ENCODE assay signal across 8 mouse cellular contexts in the genomic region with DNA sequence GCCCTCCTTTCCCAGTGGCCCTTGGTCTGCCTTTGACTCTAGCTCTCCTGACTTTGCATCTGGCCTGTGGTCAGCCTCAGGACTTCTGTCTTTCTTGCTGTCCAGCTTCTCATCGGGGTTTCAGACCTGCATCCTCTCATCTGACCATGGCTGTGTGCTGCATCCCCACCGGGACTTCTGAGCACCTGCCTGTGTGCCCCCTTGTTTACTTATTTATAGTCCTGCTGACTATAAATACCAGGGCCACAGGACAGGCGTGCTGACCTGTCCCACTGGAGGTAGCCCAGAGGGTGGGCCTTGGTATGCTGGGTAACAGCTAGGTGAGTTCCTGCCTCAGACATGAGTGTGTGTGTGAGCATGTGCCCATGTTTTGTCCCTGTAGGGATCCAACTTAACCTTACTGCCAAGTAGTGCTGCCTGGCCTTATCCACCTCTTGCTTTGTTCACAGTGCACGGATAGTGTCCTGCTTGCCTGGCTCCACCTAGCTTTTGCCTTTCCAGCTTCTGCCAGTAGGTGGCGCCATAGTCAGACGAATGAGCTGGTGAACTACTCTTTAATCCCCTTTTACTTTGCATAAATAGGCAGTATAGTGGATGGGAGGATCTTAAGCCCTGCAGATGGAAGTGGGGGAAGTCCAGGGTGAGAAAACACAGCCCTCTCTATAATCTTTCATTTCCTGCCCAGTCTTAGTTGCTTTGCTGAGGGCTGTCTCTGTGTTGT. TPM values are rescaled to one million over a fixed set of nuclear protein-coding genes. Genes with fewer than 3 reads are reported as not detected.
DNase-seq lines count a peak whose midpoint lies in the region; ATAC-seq and TF ChIP-seq lines count a peak whose summit lies in the region.

No protein-coding gene starts in this region.

- H3K27ac ChIP-seq in CH12.LX (ENCODE audit: insufficient read depth, low read depth), result no peak overlapping the region
- H3K27ac ChIP-seq in forebrain, embryonic 10.5 days, result no peak overlapping the region
- H3K27ac ChIP-seq in heart, postnatal 0 days (ENCODE audit: low read depth), result no peak overlapping the region
- no peak overlapping the region for H3K27ac ChIP-seq in liver, embryonic 13.5 days
- no peak overlapping the region for H3K27ac ChIP-seq in neural tube, embryonic 12.5 days
- peak overlapping the region; percentile 58 for H3K27ac ChIP-seq in stomach, embryonic 16.5 days (ENCODE audit: low read length)

- H3K4me1 ChIP-seq in CH12.LX (ENCODE audit: control insufficient read depth in 1 of 2, insufficient read depth in 2 of 2), result peaks cover 5 to 20% of the 10 kb centered on the region in 2 experiments
- H3K4me1 ChIP-seq in forebrain, embryonic 10.5 days, result peaks cover 19% of the 10 kb centered on the region
- H3K4me1 ChIP-seq in heart, postnatal 0 days (ENCODE audit: control insufficient read depth, insufficient read depth), result 0 out of 2 replicates have a peak, but pooled peaks cover 20% of the 10 kb centered on the region
- H3K4me1 ChIP-seq in liver, embryonic 13.5 days (replicated peaks), result peaks cover 21% of the 10 kb centered on the region
- H3K4me1 ChIP-seq in neural tube, embryonic 12.5 days, result no peaks in the 10 kb centered on the region; the same call in 1 of the 2 replicates
- H3K4me1 ChIP-seq in stomach, embryonic 16.5 days (ENCODE audit: control insufficient read depth, insufficient read depth, low read length), result 0 out of 2 replicates have a peak, but pooled peaks cover 7% of the 10 kb centered on the region

- no peak for TF ChIP-seq POLR2A in CH12.LX (IDR thresholded peaks at IDR 0.05; ENCODE audit: low read depth, low read length)

- H3K9me3 ChIP-seq in CH12.LX (replicated peaks; ENCODE audit: low read length), result no peaks in the 10 kb centered on the region
- H3K9me3 ChIP-seq in forebrain, embryonic 10.5 days, result no peaks in the 10 kb centered on the region
- H3K9me3 ChIP-seq in heart, postnatal 0 days (replicated peaks; ENCODE audit: control insufficient read depth, low read length), result no peaks in the 10 kb centered on the region
- no peaks in the 10 kb centered on the region for H3K9me3 ChIP-seq in liver, embryonic 13.5 days (replicated peaks)
- no peaks in the 10 kb centered on the region for H3K9me3 ChIP-seq in neural tube, embryonic 12.5 days
- H3K9me3 ChIP-seq in stomach, embryonic 16.5 days (replicated peaks; ENCODE audit: control insufficient read depth, low read length), result no peaks in the 10 kb centered on the region

- H3K4me2 ChIP-seq in CH12.LX (ENCODE audit: insufficient read depth, low read depth, poor library complexity, severe bottlenecking), result no peak overlapping the region
- H3K4me2 ChIP-seq in heart, postnatal 0 days (ENCODE audit: low read depth, low read length), result no peak overlapping the region
- no peak overlapping the region for H3K4me2 ChIP-seq in liver, embryonic 13.5 days
- H3K4me2 ChIP-seq in neural tube, embryonic 12.5 days (replicated peaks), result no peak overlapping the region
- peak overlapping the region; percentile 35 for H3K4me2 ChIP-seq in stomach, embryonic 16.5 days (ENCODE audit: low read depth, low read length)

- 37% methylated on average over 6 of the region's 6 CpGs for WGBS in forebrain, embryonic 10.5 days
- WGBS in heart, postnatal 0 days, result 32% methylated on average over 6 of the region's 6 CpGs
- 29% methylated on average over 6 of the region's 6 CpGs for WGBS in liver, embryonic 13.5 days (ENCODE audit: insufficient replicate concordance)
- WGBS in neural tube, embryonic 12.5 days, result 32% methylated on average over 6 of the region's 6 CpGs
- 31% methylated on average over 6 of the region's 6 CpGs for WGBS in stomach, embryonic 16.5 days

- DNase-seq in CH12.LX (ENCODE audit: extremely low read depth), result peak; percentile 90
- peak; percentile 61 for DNase-seq in c-Kit-negative CD71-positive TER-119-positive erythroid progenitor cells, embryonic 14.5 days (ENCODE audit: low read depth, low spot score)
- DNase-seq in forebrain, embryonic 10.5 days (ENCODE audit: extremely low spot score, low spot score), result peak; percentile 90
- DNase-seq in heart, postnatal 0 days (ENCODE audit: low spot score), result peak; percentile 83
- DNase-seq in kidney, postnatal 25 days, result peak; percentile 87 to 96
- DNase-seq in liver, embryonic 13.5 days, result peak; percentile 60

- H3K36me3 ChIP-seq in CH12.LX (replicated peaks in 1 of 2; ENCODE audit: control insufficient read depth in 1 of 2, insufficient read depth in 1 of 2, low read length in 1 of 2), result peaks cover 17 to 58% of the 10 kb centered on the region in 2 experiments
- H3K36me3 ChIP-seq in forebrain, embryonic 10.5 days (replicated peaks), result peaks cover 15% of the 10 kb centered on the region
- H3K36me3 ChIP-seq in heart, postnatal 0 days (replicated peaks; ENCODE audit: control insufficient read depth, insufficient read depth, low read length), result peaks cover 20% of the 10 kb centered on the region
- H3K36me3 ChIP-seq in liver, embryonic 13.5 days, result no peaks in the 10 kb centered on the region; the same call in 1 of the 2 replicates
- peaks cover 13% of the 10 kb centered on the region for H3K36me3 ChIP-seq in neural tube, embryonic 12.5 days
- H3K36me3 ChIP-seq in stomach, embryonic 16.5 days (ENCODE audit: control insufficient read depth, insufficient read depth, low read length), result no peaks in the 10 kb centered on the region

- ATAC-seq in heart, postnatal 0 days (ENCODE audit: insufficient read depth, low read depth), result peak; percentile 21; the same call in 1 of the 2 replicates
- no peak; the same call in 1 of the 2 replicates for ATAC-seq in liver, embryonic 13.5 days (ENCODE audit: low read depth)
- ATAC-seq in neural tube, embryonic 12.5 days (ENCODE audit: low FRiP score, low read depth), result peak; percentile 55
- ATAC-seq in stomach, embryonic 16.5 days (ENCODE audit: insufficient read depth, low FRiP score), result peak; percentile 65; the same call in 1 of the 2 replicates

- TF ChIP-seq RAD21 in CH12.LX (IDR thresholded peaks at IDR 0.05; ENCODE audit: low read depth, low read length), result peak; percentile 98

- H3K9ac ChIP-seq in CH12.LX (ENCODE audit: insufficient read depth, low read depth), result no peak overlapping the region
- H3K9ac ChIP-seq in heart, postnatal 0 days (replicated peaks; ENCODE audit: low read depth, low read length), result no peak overlapping the region
- no peak overlapping the region for H3K9ac ChIP-seq in liver, embryonic 13.5 days
- H3K9ac ChIP-seq in neural tube, embryonic 12.5 days, result no peak overlapping the region
- no peak overlapping the region for H3K9ac ChIP-seq in stomach, embryonic 16.5 days (ENCODE audit: low read length)

- peak; percentile 96 to 97 for TF ChIP-seq CTCF in CH12.LX (conservative IDR thresholded peaks at IDR 0.05 in 1 of 2, IDR thresholded peaks at IDR 0.05 in 1 of 2; ENCODE audit: low read depth in 2 of 2, low read length in 2 of 2)
- TF ChIP-seq CTCF in heart, postnatal 0 days (IDR thresholded peaks at IDR 0.05; ENCODE audit: low read depth), result peak; percentile 97

- no peaks in the 10 kb centered on the region for H3K27me3 ChIP-seq in CH12.LX (replicated peaks)
- H3K27me3 ChIP-seq in forebrain, embryonic 10.5 days (ENCODE audit: poor library complexity, severe bottlenecking), result peaks cover 25% of the 10 kb centered on the region
- no peaks in the 10 kb centered on the region for H3K27me3 ChIP-seq in heart, postnatal 0 days (ENCODE audit: control insufficient read depth, insufficient read depth, low read length)
- H3K27me3 ChIP-seq in liver, embryonic 13.5 days, result no peaks in the 10 kb centered on the region
- H3K27me3 ChIP-seq in neural tube, embryonic 12.5 days (replicated peaks), result peaks cover 34% of the 10 kb centered on the region; the same call in 1 of the 2 replicates
- H3K27me3 ChIP-seq in stomach, embryonic 16.5 days (ENCODE audit: control insufficient read depth, insufficient read depth, low read length), result no peaks in the 10 kb centered on the region

- 0 out of 2 replicates have a peak, but pooled peaks have one; percentile 10 for TF ChIP-seq EP300 in CH12.LX (IDR thresholded peaks at IDR 0.05; ENCODE audit: low read length)
- no peak for TF ChIP-seq EP300 in heart, postnatal 0 days (IDR thresholded peaks at IDR 0.05; ENCODE audit: low read depth)

- H3K4me3 ChIP-seq in CH12.LX (replicated peaks in 1 of 3; ENCODE audit: low read depth in 2 of 3, low read length in 2 of 3, poor library complexity in 1 of 3), result no peak overlapping the region
- no peak overlapping the region for H3K4me3 ChIP-seq in forebrain, embryonic 10.5 days
- H3K4me3 ChIP-seq in heart, postnatal 0 days (ENCODE audit: low read depth, low read length), result no peak overlapping the region
- H3K4me3 ChIP-seq in liver, embryonic 13.5 days (replicated peaks), result no peak overlapping the region
- no peak overlapping the region for H3K4me3 ChIP-seq in neural tube, embryonic 12.5 days
- H3K4me3 ChIP-seq in stomach, embryonic 16.5 days (replicated peaks; ENCODE audit: low read length), result peak overlapping the region; percentile 17

- in situ Hi-C loops in CH12.LX (cut with MboI; ENCODE audit: low pct_ligation_motif_present, low pct_unique_long_range_greater_than_20kb, low sequenced_read_pairs), result loop anchor here (5.0 kb wide), 2 partner anchors 37 to 78 kb away; a partner anchor contains a TSS

- dilution Hi-C loops in CH12.LX (cut with MboI; ENCODE audit: extremely low pct_ligation_motif_present, extremely low pct_unique_long_range_greater_than_20kb, low sequenced_read_pairs), result no loop called here

- H3K79me2 ChIP-seq in CH12.LX (replicated peaks; ENCODE audit: control insufficient read depth, extremely low read depth, insufficient read depth, poor library complexity, severe bottlenecking), result no peaks in the 10 kb centered on the region

RNA-seq across cellular contexts. Expression of a gene that starts 36.0 kb away (rescaled TPM):
- total RNA-seq in CH12.LX (2012; rRNA removed), result 55.1 and 61.6 TPM in 2 replicates
- 29.0 TPM in 2 replicates for total RNA-seq in CH12.LX (2014; rRNA removed)
- polyA plus RNA-seq in CH12.LX (2012; ENCODE audit: insufficient read length, low read depth), result 71.1 and 83.3 TPM in 2 replicates
- polyA plus RNA-seq in forebrain, embryonic 10.5 days (2016; fragmentation: Nextera tagmentation; extraction: Ambion mirVana), result 61.0 and 64.4 TPM in 2 replicates
- 17.9 and 39.5 TPM in 2 replicates for total RNA-seq in heart, postnatal 0 days (2014; rRNA removed; ENCODE audit: low replicate concordance)
- polyA plus RNA-seq in heart, postnatal 0 days (2015; fragmentation: Nextera tagmentation; extraction: Ambion mirVana), result 68.8 and 73.5 TPM in 2 replicates
- polyA plus RNA-seq in liver, embryonic 13.5 days (2015; fragmentation: Nextera tagmentation; extraction: Ambion mirVana), result 24.8 and 25.2 TPM in 2 replicates
- 191 and 213 TPM in 2 replicates for polyA plus RNA-seq in neural tube, embryonic 12.5 days (2016; fragmentation: Nextera tagmentation; extraction: Ambion mirVana)
- polyA plus RNA-seq in stomach, embryonic 16.5 days (2015; fragmentation: Nextera tagmentation; extraction: Ambion mirVana), result 57.3 and 60.4 TPM in 2 replicates

RNA-seq across cellular contexts. Expression of a gene that starts 55.3 kb away (rescaled TPM):
- total RNA-seq in CH12.LX (2012; rRNA removed) (not detected in 2 replicates), CH12.LX (2014; rRNA removed) (not detected in 2 replicates)
- not detected in 2 replicates for polyA plus RNA-seq in CH12.LX (2012; ENCODE audit: insufficient read length, low read depth)
- polyA plus RNA-seq in forebrain, embryonic 10.5 days (2016; fragmentation: Nextera tagmentation; extraction: Ambion mirVana), result not detected in 2 replicates
- not detected in 2 replicates for total RNA-seq in heart, postnatal 0 days (2014; rRNA removed; ENCODE audit: low replicate concordance)
- polyA plus RNA-seq in heart, postnatal 0 days (2015; fragmentation: Nextera tagmentation; extraction: Ambion mirVana), result not detected in 2 replicates
- polyA plus RNA-seq in liver, embryonic 13.5 days (2015; fragmentation: Nextera tagmentation; extraction: Ambion mirVana), result 0.06 TPM in 1 of 2 replicates, not detected in the other
- 0.24 and 1.7 TPM in 2 replicates for polyA plus RNA-seq in neural tube, embryonic 12.5 days (2016; fragmentation: Nextera tagmentation; extraction: Ambion mirVana)
- 0.56 and 0.75 TPM in 2 replicates for polyA plus RNA-seq in stomach, embryonic 16.5 days (2015; fragmentation: Nextera tagmentation; extraction: Ambion mirVana)
